Mouse (Mus musculus): ENCODE data around the gene Tubd1.

GRCm38 (mm10) chr11:86507334-86507733 is 37.5 kb upstream of the Tubd1 start:
- TF ChIP-seq CTCF (IDR thresholded peaks at IDR 0.05) = no peak
- no peak for TF ChIP-seq EP300 (IDR thresholded peaks at IDR 0.05)

All from lung, postnatal 0 days (tissue).